In the genomic region with DNA sequence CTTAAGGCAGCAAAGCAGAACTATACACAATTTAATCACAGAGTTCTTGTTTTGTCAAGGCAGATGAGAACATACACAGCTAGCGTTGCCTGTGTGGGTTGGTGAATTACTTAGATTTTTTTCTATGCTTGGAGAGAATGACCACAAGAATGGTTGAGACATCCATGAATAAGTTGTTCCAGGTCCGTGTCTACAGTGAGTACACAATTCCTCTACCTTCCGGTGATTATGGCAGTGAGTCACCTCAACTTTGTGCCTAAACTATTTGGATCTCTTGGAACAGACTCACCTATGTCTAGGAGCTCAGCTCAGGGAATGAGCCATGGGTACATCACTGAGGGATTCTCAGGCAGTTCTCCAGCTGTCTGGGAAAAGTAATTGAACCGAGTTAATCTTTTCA, we compare ENCODE assay signal across 24 mouse cellular contexts. TPM values are rescaled to one million over a fixed set of nuclear protein-coding genes. Genes with fewer than 3 reads are reported as not detected.
A peak's percentile ranks its signal among the peaks of the same experiment; 100 is the strongest.
DNase-seq lines count a peak whose midpoint lies in the region; TF ChIP-seq lines count a peak whose summit lies in the region.
"Had no signal": no experiment of that assay in that cellular context is flagged by ENCODE, and none has a peak within 500 bp of the region (broad histone marks: within the 10 kb centered on the region; RNA-seq: fewer than 3 reads in every experiment).

No protein-coding gene starts in this region.

- no peaks in the 10 kb centered on the region for H3K36me3 ChIP-seq in myocyte (ENCODE audit: control insufficient read depth, insufficient read depth)
- no peaks in the 10 kb centered on the region for H3K36me3 ChIP-seq in midbrain, embryonic 10.5 days
- H3K36me3 ChIP-seq: embryonic facial prominence, embryonic 12.5 days; embryonic facial prominence, embryonic 15.5 days; forebrain, embryonic 10.5 days; heart, embryonic 10.5 days; hindbrain, embryonic 13.5 days; intestine, embryonic 15.5 days had no signal

- H3K4me1 ChIP-seq in cortical plate, adult 2 months (ENCODE audit: control insufficient read depth, insufficient read depth, low read length), result peaks cover 6% of the 10 kb centered on the region
- H3K4me1 ChIP-seq in midbrain, embryonic 10.5 days, result no peaks in the 10 kb centered on the region
- H3K4me1 ChIP-seq: embryonic facial prominence, embryonic 12.5 days; embryonic facial prominence, embryonic 15.5 days; forebrain, embryonic 13.5 days; hindbrain, embryonic 13.5 days; intestine, embryonic 15.5 days had no signal

- intact Hi-C loops in left cerebral cortex, adult 2 months (cut with DNase I), result loop anchor here (1.0 to 5.0 kb wide), 2 partner anchors 24 to 168 kb away; no protein-coding TSS in a partner anchor
- intact Hi-C loops in left cerebral cortex, postnatal 4 days (cut with DNase I), result no loop called here

- no peaks in the 10 kb centered on the region for H3K9me3 ChIP-seq in midbrain, embryonic 10.5 days (replicated peaks)
- H3K9me3 ChIP-seq: embryonic facial prominence, embryonic 12.5 days; embryonic facial prominence, embryonic 15.5 days; forebrain, embryonic 10.5 days; forebrain, embryonic 13.5 days; heart, embryonic 10.5 days; hindbrain, embryonic 13.5 days; intestine, embryonic 15.5 days had no signal

- no peak for TF ChIP-seq POLR2A in cortical plate, adult 2 months (IDR thresholded peaks at IDR 0.05; ENCODE audit: extremely low read depth, insufficient read depth, low read length)
- no peak for TF ChIP-seq POLR2A in myocyte (IDR thresholded peaks at IDR 0.05; ENCODE audit: insufficient read length, low read depth)

- no peak overlapping the region for H3ac ChIP-seq in myocyte (ENCODE audit: control insufficient read depth, insufficient read length)

- WGBS in midbrain, embryonic 10.5 days, result 92% methylated on average over 4 of the region's 4 CpGs

- H3K27ac ChIP-seq in left cerebral cortex, adult 2 months, result peak overlapping the region; percentile 87
- H3K27ac ChIP-seq in cortical plate, adult 2 months (ENCODE audit: insufficient read depth, low read length), result peak overlapping the region; percentile 35; the same call in 1 of the 2 replicates
- H3K27ac ChIP-seq in midbrain, embryonic 10.5 days (replicated peaks), result no peak overlapping the region
- H3K27ac ChIP-seq: embryonic facial prominence, embryonic 12.5 days; embryonic facial prominence, embryonic 15.5 days; forebrain, embryonic 10.5 days; forebrain, embryonic 13.5 days; gastrocnemius, adult 2 months; heart, embryonic 10.5 days; hindbrain, embryonic 13.5 days; intestine, embryonic 15.5 days had no signal

- H3K79me2 ChIP-seq in myocyte (ENCODE audit: control insufficient read depth, insufficient read depth), result no peaks in the 10 kb centered on the region

- H3K4me2 ChIP-seq in myocyte (ENCODE audit: low read depth), result peak overlapping the region; percentile 9
- H3K4me2 ChIP-seq: embryonic facial prominence, embryonic 12.5 days; embryonic facial prominence, embryonic 15.5 days; forebrain, embryonic 13.5 days; hindbrain, embryonic 13.5 days; intestine, embryonic 15.5 days had no signal

- no peak for TF ChIP-seq CTCF in left cerebral cortex, adult 2 months (IDR thresholded peaks at IDR 0.05)
- no peak for TF ChIP-seq CTCF in cortical plate, adult 2 months (IDR thresholded peaks at IDR 0.05; ENCODE audit: extremely low read depth, insufficient read depth, low read length)

- H3K27me3 ChIP-seq in myocyte (ENCODE audit: control insufficient read depth, insufficient read depth, insufficient read length), result no peaks in the 10 kb centered on the region
- no peaks in the 10 kb centered on the region for H3K27me3 ChIP-seq in midbrain, embryonic 10.5 days (ENCODE audit: low read depth, poor library complexity, severe bottlenecking)
- H3K27me3 ChIP-seq: embryonic facial prominence, embryonic 12.5 days; embryonic facial prominence, embryonic 15.5 days; forebrain, embryonic 13.5 days; hindbrain, embryonic 13.5 days; intestine, embryonic 15.5 days had no signal

- no peak for DNase-seq in left cerebral cortex, adult 2 months (ENCODE audit: extremely low spot score in 1 of 2, low spot score in 2 of 2)
- DNase-seq in left cerebral cortex, postnatal 4 days, result no peak
- DNase-seq in midbrain, embryonic 10.5 days (ENCODE audit: low spot score), result no peak
- DNase-seq in right cerebral cortex, adult 2 months (ENCODE audit: low spot score in 2 of 2), result no peak
- DNase-seq: adrenal gland, postnatal 10 days; adrenal gland, postnatal 36 days; B cell, adult 2 months; cerebellum, adult 18-20 months; cerebellum, adult 9-10 months; cerebellum, postnatal 14 days; gastrocnemius, adult 2 months; gastrocnemius, postnatal 14 days; heart, adult 11 months; kidney, adult 11 months had no signal

- no peak overlapping the region for H3K4me3 ChIP-seq in left cerebral cortex, adult 2 months
- no peak overlapping the region for H3K4me3 ChIP-seq in cortical plate, adult 2 months (ENCODE audit: insufficient read depth, low read length)
- H3K4me3 ChIP-seq in myocyte, result no peak overlapping the region
- no peak overlapping the region for H3K4me3 ChIP-seq in midbrain, embryonic 10.5 days
- H3K4me3 ChIP-seq: embryonic facial prominence, embryonic 12.5 days; embryonic facial prominence, embryonic 15.5 days; erythroblast, embryonic 14.5 days; forebrain, embryonic 10.5 days; forebrain, embryonic 13.5 days; gastrocnemius, adult 2 months; heart, embryonic 10.5 days; hindbrain, embryonic 13.5 days; intestine, embryonic 15.5 days had no signal

TF ChIP-seq in myocyte, 11 proteins besides CTCF, POLR2A, EP300 and RAD21:
- TF ChIP-seq SRF (IDR thresholded peaks at IDR 0.05; ENCODE audit: control insufficient read depth, insufficient read length, low read depth) (no peak), USF1 (IDR thresholded peaks at IDR 0.05; ENCODE audit: low read depth) (no peak), REST (IDR thresholded peaks at IDR 0.05; ENCODE audit: insufficient read depth, insufficient read length) (no peak), MAX (IDR thresholded peaks at IDR 0.05; ENCODE audit: low read depth) (no peak), CEBPB (IDR thresholded peaks at IDR 0.05; ENCODE audit: insufficient read depth, poor library complexity, severe bottlenecking) (no peak), MYOD1 (IDR thresholded peaks at IDR 0.05; ENCODE audit: control insufficient read depth in 1 of 3, insufficient read length in 2 of 3, low read depth in 2 of 3) (no peak), TCF3 (IDR thresholded peaks at IDR 0.05; ENCODE audit: insufficient read length, low read depth) (no peak), E2F4 (IDR thresholded peaks at IDR 0.05; ENCODE audit: insufficient read depth) (no peak), MYOG (IDR thresholded peaks at IDR 0.05; ENCODE audit: control insufficient read depth in 1 of 3, insufficient read depth in 1 of 3, insufficient read length in 2 of 3, low read depth in 2 of 3) (no peak), TCF12 (IDR thresholded peaks at IDR 0.05; ENCODE audit: insufficient read depth, poor library complexity, severe bottlenecking) (no peak), POLR2AphosphoS2 (IDR thresholded peaks at IDR 0.05; ENCODE audit: insufficient read length, low read depth) (no peak)

RNA-seq across cellular contexts. Expression of a gene that starts 45.8 kb away (rescaled TPM):
- total RNA-seq in left cerebral cortex, adult 2 months (2021), result 100 to 1,000 TPM; 101 to 116 TPM
- total RNA-seq in left cerebral cortex, postnatal 4 days (2021), result 10 to 100 TPM; 52.6 to 53.1 TPM
- polyA plus RNA-seq in cortical plate, adult 2 months (2012; rRNA removed), result 69.9 and 75.8 TPM in 2 replicates
- 21.6 TPM for polyA plus RNA-seq in myocyte (2012; fragmentation: generic; extraction: Trizol)
- polyA plus RNA-seq in midbrain, embryonic 10.5 days (2016; fragmentation: Nextera tagmentation; extraction: Ambion mirVana), result 52.1 and 66.0 TPM in 2 replicates
